Mouse (Mus musculus): Measurements from ENCODE around the gene Stat5a. TPM values are rescaled to one million over a fixed set of nuclear protein-coding genes. Genes with fewer than 3 reads are reported as not detected.

The Stat5a gene
- polyA plus RNA-seq, 1 experiment, result 34.2 TPM

DNA sequence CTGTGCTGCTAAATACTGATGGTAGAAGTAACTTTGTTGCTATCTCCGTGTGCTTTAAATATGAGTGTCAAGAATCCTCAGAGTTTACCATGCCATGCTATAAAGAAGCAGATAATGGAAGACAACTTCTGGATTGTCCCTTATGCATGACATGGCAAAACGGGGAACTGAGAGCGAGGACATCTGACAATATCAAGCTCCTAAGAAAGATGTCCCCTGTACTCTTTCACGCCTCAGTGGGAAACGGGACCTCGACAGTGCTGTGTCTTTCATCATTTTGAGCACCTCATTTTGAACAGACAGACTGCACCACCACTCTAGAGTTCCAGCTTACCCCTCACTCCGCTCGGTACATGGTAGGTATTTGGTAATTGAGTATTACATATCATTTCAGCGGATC, 33.7 kb upstream of the Stat5a start:
- Histone ChIP-seq H3K27ac (replicated peaks; ENCODE audit: low read depth, low read length) (no peak overlapping the region), H3K4me3 (ENCODE audit: insufficient read depth, low read depth, low read length) (no peak overlapping the region), H3K4me1 (ENCODE audit: control insufficient read depth, insufficient read depth, insufficient read length, low read length) (peaks cover 24% of the 10 kb centered on the region)

DNA sequence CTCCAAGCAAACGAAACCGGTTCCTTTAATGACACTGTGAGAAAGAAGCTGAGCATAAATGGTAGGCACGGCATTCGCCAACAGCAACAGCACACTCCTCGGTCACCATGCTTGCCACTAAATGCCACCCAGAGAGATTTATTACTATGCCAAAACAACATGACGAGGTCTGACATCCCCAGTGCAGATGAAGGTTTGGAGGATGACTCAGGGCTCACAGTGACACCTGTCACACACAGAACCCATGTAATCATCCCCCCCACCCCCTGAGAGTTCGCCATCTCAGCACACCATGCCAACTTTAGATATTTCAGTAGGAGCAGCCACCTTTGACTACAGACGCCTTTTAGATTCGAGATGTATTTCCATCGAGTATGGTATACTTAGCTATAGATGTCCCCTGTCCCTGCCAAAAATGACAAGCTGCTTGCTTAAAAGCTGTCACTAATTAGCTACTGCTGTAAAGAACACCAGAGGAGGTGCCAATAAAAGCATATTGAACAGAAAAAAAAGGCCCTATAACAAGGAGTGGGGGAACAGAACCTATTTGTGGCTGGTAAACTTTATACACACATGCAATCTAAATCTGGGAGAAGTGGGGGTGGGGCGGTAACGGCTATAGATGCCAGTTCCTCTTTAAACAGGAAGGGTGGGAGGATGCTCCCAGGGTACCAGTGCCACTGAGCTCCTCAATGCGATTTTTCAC, 32.8 kb upstream of the Stat5a start:
- Histone ChIP-seq H3K4me3 (ENCODE audit: insufficient read depth, low read depth, low read length) (no peak overlapping the region), H3K4me1 (ENCODE audit: control insufficient read depth, insufficient read depth, insufficient read length, low read length) (peaks cover 21% of the 10 kb centered on the region), H3K27ac (replicated peaks; ENCODE audit: low read depth, low read length) (no peak overlapping the region)

DNA sequence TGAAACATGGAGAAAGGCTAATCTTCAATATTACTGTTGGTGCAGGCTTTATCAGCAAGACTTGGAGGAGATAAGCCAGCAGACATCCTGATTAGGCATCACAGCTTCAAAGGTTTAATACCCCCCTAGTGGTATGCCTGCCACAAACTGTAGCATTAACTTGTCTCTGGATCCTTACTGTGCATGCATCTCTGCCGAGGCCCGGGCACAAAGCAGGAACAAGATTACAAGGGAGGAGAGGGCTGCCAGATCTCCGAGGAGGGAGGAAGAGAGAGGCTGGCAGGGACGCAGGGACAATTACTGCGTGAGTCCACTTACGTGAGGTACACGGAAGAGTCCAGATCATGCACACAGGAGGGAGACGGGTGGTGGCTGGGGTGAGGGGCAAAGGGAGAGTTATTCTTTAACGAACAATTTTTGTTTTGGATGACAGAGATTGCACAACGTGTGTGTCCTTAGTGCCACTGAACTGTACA, 30.4 kb upstream of the Stat5a start:
- peaks cover 15% of the 10 kb centered on the region for H3K4me1 ChIP-seq (ENCODE audit: control insufficient read depth, insufficient read depth, insufficient read length, low read length)
- no peak overlapping the region for H3K27ac ChIP-seq (replicated peaks; ENCODE audit: low read depth, low read length)
- no peak overlapping the region for H3K4me3 ChIP-seq (ENCODE audit: insufficient read depth, low read depth, low read length)

DNA sequence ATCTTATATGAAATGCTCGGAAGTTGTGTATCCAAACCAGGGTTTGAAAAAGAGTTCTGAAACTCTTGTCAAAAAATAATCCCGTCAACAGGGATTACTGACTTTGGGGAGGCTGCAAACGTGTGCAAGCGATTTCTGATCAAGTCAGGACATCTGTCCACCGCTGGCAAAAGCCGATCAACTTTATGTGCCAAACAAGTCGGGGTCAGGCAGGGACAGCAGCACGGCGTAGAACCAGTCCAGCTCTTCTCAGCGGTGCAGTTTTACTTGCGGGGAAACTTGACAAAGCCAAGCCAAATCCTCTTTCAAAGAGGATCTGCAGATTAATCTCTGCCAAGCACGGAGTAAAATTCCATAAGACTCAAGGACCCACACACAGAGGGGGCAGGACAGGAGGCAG, 29.5 kb upstream of the Stat5a start:
- H3K27ac ChIP-seq (replicated peaks; ENCODE audit: low read depth, low read length), result no peak overlapping the region
- H3K4me3 ChIP-seq (ENCODE audit: insufficient read depth, low read depth, low read length), result no peak overlapping the region

DNA sequence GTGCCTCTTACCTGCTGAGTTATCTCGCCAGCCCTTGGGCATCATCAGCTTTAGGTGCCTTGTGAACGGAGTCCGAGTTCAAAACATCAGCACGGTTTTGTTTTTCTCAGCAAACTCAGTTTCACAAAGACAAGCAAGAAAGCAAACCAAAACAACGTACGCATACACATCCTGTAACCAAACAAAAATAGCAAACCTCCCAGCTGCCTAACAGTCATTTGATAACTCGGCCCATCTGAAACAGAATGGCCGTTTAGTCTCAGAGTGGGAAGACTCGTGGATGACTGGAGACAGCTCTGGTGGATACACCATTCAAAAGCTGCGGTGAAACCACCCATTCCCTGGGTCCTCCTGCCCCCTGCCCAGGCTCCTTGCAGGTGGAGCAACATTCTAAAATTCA, 27.8 kb upstream of the Stat5a start:
- Histone ChIP-seq H3K27ac (replicated peaks; ENCODE audit: low read depth, low read length) (no peak overlapping the region), H3K4me1 (ENCODE audit: control insufficient read depth, insufficient read depth, insufficient read length, low read length) (peaks cover 15% of the 10 kb centered on the region), H3K4me3 (ENCODE audit: insufficient read depth, low read depth, low read length) (no peak overlapping the region)

More for the DNA sequence above, 29.5 kb upstream of the Stat5a start:
- H3K4me1 ChIP-seq (ENCODE audit: control insufficient read depth, insufficient read depth, insufficient read length, low read length), result peaks cover 15% of the 10 kb centered on the region

DNA sequence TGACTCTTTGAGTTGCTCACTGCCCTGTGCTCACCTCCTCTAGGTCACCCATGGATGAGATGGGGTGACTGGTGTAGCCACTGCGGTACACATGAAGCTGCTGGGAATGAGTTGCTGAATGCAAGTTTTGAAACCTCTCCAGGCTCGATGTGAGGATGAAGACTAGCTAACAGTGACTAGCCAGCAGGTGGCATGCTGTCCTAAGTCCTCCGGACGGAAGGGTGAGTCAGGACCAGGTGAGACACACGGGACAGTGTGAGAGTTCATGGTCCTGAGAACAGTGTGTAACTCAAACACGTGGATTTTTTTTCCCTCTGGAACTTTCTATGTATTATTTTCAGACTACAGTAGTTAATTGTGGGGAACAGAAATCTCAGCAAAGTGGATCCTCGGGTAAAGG, 25.7 kb upstream of the Stat5a start:
- Histone ChIP-seq H3K4me1 (ENCODE audit: control insufficient read depth, insufficient read depth, insufficient read length, low read length) (peaks cover 12% of the 10 kb centered on the region), H3K27ac (replicated peaks; ENCODE audit: low read depth, low read length) (no peak overlapping the region), H3K4me3 (ENCODE audit: insufficient read depth, low read depth, low read length) (no peak overlapping the region)

DNA sequence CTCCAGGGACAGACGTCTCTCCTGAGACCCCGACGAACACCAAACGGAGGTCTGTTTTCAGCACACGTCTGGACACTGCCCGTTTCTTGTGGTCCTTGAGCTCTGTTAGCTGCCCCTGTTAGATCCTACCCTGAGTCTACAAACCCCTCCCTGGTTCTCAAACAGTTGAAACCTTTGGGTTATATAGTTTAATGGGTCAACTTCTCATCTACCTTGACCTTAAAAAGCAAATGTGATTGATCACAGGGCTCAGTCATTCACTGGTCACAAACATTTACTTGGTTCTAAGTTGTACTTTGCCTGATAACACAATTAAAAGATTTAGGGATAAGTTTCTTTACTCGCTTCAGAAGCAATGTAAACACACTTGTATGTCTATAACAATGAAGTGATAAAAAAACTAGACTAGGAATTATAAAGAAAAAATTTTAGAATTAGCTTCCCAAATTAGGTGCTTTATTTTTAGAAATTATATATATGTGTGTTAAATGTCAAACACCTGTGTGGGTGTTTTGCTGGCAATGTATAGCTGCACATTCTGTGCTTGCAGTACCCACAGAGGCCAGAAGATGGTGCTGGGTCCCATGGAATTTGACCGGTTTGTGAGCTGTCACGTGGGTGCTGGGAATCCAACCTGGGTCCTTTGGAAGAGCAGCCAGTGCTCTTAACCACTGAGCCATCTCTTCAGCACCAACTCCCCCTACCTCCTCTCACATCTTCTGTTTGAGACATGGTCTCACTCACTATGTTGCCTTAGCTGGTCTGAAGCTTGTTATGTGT, 22.0 kb upstream of the Stat5a start:
- Histone ChIP-seq H3K4me3 (ENCODE audit: insufficient read depth, low read depth, low read length) (no peak overlapping the region), H3K27ac (replicated peaks; ENCODE audit: low read depth, low read length) (no peak overlapping the region), H3K4me1 (ENCODE audit: control insufficient read depth, insufficient read depth, insufficient read length, low read length) (0 out of 2 replicates have a peak, but pooled peaks cover 6% of the 10 kb centered on the region)

DNA sequence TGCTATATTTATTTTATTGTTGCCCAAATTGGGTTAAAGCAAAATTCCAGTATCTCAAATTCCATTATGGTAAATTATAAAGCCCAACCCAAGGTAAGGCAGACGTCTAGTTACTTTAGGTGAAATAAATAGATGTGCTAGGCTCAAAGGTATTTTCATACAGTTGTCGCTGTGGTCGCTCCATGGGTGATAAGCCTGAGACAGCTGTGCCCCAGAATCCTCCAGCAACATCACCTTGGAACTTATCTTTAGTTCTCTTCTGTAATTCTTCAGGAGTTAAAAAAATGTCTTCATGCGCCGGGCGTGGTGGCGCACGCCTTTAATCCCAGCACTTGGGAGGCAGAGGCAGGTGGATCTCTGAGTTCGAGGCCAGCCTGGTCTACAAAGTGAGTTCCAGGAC, 20.3 kb upstream of the Stat5a start:
- 0 out of 2 replicates have a peak, but pooled peaks cover 8% of the 10 kb centered on the region for H3K4me1 ChIP-seq (ENCODE audit: control insufficient read depth, insufficient read depth, insufficient read length, low read length)
- H3K4me3 ChIP-seq (ENCODE audit: insufficient read depth, low read depth, low read length), result no peak overlapping the region
- H3K27ac ChIP-seq (replicated peaks; ENCODE audit: low read depth, low read length), result no peak overlapping the region

DNA sequence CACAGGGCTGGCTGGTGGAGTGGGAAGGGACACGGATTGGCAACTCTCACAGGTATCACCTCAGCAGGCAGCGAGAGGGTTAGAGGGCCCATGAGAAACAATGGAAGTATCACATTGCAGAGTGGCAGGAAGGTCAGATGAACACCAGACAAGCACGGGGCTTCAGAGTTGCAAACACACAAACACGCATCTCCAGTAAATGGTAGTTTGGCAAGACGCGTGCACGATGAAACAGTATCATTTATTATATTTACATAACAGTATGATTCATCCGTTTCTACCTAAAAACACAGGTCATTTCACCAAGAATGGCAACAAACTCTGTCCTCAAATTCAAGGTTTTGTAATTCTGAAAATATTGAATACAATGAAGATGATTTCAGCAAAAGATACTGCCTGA, 19.6 kb upstream of the Stat5a start:
- H3K4me1 ChIP-seq (ENCODE audit: control insufficient read depth, insufficient read depth, insufficient read length, low read length), result 0 out of 2 replicates have a peak, but pooled peaks cover 8% of the 10 kb centered on the region
- H3K27ac ChIP-seq (replicated peaks; ENCODE audit: low read depth, low read length), result no peak overlapping the region
- no peak overlapping the region for H3K4me3 ChIP-seq (ENCODE audit: insufficient read depth, low read depth, low read length)

DNA sequence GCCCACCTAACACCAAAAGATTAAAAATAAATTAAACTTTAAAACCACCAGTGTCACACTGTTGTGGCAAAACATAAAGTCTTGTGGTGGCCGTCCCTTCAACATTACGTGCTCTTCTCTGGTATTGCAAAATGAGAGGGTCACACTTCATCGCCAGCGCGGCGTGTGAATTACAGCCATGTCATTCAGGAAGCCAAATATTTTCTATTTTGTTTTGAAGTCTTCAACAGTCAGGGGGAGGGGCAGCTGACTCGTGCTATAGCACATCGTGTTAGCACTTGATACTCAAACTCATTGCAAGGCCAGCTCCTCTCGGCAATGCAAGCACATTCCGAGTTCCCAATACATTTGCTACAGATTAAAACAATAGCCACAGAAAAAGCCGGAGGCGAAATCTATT, 18.3 kb upstream of the Stat5a start:
- H3K27ac ChIP-seq (replicated peaks; ENCODE audit: low read depth, low read length), result no peak overlapping the region
- H3K4me1 ChIP-seq (ENCODE audit: control insufficient read depth, insufficient read depth, insufficient read length, low read length), result 0 out of 2 replicates have a peak, but pooled peaks cover 13% of the 10 kb centered on the region
- H3K4me3 ChIP-seq (ENCODE audit: insufficient read depth, low read depth, low read length), result no peak overlapping the region

DNA sequence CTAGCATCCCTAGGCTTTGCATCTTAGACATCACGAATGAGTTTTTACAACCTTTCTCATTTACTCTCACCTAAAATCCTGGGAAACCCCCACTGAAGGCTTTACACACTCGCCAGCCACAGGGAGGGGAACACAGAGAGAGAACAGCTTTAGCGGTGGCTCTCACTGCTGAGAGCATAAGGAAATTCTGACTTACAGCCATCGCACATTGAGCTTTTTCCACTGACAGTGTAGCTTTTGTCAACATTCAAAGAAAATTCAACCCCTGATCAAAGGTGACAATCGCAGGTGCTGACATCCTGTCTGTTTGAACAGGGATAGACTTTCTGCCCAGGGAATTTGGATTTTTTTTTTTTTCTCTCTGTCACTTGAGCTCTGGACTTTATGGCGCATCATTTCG, 17.1 kb upstream of the Stat5a start:
- no peak overlapping the region for H3K4me3 ChIP-seq (ENCODE audit: insufficient read depth, low read depth, low read length)
- no peak overlapping the region for H3K27ac ChIP-seq (replicated peaks; ENCODE audit: low read depth, low read length)
- 0 out of 2 replicates have a peak, but pooled peaks cover 14% of the 10 kb centered on the region for H3K4me1 ChIP-seq (ENCODE audit: control insufficient read depth, insufficient read depth, insufficient read length, low read length)

DNA sequence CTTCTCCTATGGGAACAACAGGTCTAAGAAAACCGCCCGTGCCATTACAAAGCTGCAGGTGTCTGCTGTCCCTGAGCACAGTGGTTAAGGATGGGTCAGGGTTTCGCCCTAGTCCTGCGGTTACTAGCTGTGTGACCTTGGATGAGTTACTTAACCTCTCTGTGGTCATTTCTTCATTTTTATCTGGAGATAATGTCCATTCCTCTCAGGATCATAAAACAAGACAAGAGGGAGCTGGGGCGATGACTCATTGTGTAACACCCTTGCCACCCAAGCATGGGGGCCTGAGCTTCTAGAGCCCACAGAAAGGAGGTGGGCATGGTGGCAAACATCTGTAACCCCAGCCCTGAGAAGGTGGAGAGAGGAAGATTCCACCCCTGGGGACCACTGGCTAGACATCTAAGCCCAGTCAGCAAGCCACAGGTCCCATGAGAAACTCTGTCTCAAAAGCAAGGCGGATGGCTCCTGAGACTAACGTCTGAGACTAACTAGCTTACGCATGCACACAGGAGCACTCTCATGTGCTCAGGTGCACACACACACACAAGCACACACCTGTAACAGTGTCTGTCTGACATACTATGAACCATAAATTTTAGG, 16.0 kb upstream of the Stat5a start:
- Histone ChIP-seq H3K4me1 (ENCODE audit: control insufficient read depth, insufficient read depth, insufficient read length, low read length) (0 out of 2 replicates have a peak, but pooled peaks cover 14% of the 10 kb centered on the region), H3K4me3 (ENCODE audit: insufficient read depth, low read depth, low read length) (no peak overlapping the region), H3K27ac (replicated peaks; ENCODE audit: low read depth, low read length) (no peak overlapping the region)

DNA sequence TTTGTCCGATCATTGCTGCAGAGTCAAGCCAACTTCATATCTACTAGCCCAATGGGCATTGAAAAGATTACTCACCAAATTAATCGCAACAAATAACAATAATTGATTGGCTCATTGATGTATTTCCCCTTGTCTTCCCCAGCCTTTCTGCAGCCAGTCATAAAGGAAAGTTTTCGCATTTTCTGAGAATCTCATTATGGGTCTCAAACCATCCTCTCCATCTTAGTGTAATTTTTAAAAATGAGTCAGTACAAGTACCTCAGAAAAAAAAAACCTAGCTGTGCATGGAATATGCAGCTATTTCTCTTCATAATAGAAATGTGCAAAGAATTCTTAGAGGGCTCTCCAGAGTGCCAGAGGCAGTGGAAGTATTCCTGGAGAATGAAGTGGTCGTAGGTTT, 15.0 kb upstream of the Stat5a start:
- H3K27ac ChIP-seq (replicated peaks; ENCODE audit: low read depth, low read length), result no peak overlapping the region
- H3K4me3 ChIP-seq (ENCODE audit: insufficient read depth, low read depth, low read length), result no peak overlapping the region
- H3K4me1 ChIP-seq (ENCODE audit: control insufficient read depth, insufficient read depth, insufficient read length, low read length), result peaks cover 18% of the 10 kb centered on the region; the same call in 1 of the 2 replicates

DNA sequence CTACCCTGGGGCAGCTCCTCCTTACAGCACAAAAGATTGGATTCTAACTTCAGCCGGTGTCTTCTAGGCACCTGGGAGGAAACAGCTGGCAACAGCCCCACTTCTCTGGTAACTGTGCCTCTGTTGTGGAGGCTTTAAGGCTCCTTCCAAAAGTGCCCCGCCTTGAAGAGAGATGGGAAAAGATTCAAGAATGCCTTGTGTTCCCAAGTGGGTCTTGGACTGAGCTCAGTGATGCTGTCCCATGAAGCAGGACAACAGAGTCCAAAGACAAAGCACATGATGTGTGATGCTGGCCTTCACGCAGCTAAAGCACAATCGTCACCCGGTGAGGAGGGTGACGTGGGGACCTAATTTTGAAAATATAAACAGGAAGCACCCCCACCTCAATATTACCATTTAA, 13.4 kb upstream of the Stat5a start:
- H3K4me1 ChIP-seq (ENCODE audit: control insufficient read depth, insufficient read depth, insufficient read length, low read length), result peaks cover 14% of the 10 kb centered on the region; the same call in 1 of the 2 replicates
- no peak overlapping the region for H3K4me3 ChIP-seq (ENCODE audit: insufficient read depth, low read depth, low read length)
- H3K27ac ChIP-seq (replicated peaks; ENCODE audit: low read depth, low read length), result 0 out of 2 replicates have a peak overlapping the region, but pooled peaks have one; percentile 5

DNA sequence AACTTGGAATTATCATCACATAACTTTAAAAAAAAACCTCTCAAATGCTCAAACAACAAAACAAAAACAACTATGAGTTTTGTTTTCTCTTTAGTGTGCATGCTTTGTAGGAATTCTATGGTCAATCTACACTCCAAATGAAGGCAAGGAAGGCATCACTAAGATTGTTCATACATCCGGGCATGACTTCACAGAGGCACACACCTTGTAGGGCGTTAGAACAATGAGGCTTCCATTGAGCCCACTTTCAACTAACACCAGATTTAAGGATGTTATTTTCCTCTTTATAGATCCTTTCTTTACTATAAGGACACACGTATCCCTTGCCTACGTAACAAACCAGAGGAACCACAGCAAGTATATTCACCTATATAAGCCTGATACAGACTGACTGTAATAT, 11.6 kb upstream of the Stat5a start:
- Histone ChIP-seq H3K27ac (replicated peaks; ENCODE audit: low read depth, low read length) (no peak overlapping the region), H3K4me3 (ENCODE audit: insufficient read depth, low read depth, low read length) (no peak overlapping the region), H3K4me1 (ENCODE audit: control insufficient read depth, insufficient read depth, insufficient read length, low read length) (peaks cover 12% of the 10 kb centered on the region; the same call in 1 of the 2 replicates)

Data from brown adipose tissue, adult 24 weeks (tissue).